Mouse (Mus musculus): ENCODE data around the gene Gm45234. TPM values are rescaled to one million over a fixed set of nuclear protein-coding genes. Genes with fewer than 3 reads are reported as not detected.

Gene Gm45234
- polyA plus RNA-seq, 1 experiment from 2014 or later = not detected

DNA sequence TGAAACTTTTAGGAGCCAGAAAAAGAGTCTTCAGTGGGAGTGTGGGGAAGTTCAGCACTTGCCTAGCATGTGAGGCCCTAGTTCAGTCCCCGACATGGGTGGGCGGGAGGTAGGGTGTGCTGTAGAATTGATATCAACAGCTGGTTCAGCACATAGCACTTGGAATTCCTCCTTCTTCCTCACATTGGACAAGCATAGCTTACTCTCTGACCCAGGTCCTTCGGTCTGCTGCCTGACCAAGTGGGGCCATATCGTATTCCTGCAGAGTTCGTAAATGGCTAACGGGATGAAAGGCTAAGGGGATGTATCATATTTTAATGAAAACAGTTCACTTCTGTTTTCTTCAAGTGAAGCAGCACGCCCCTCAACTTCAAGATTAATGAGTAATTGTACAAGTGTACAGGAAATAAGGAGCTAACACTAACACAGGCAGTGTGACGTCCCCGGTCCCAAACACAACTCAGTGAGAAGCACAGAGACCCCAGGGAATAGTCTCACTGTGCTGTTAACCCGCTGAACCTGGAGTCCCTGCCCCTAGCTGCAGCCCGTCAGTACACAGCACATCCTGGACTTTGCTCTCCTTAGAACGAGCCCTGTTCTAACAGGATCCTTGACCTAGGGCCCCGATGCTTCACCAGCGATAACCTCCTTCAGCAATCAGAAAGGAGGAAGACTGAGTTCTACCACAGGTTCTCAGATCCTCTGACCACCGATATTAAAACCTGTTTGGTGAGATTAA lies 62.4 kb downstream of the Gm45234 start:
- H3K9me3 ChIP-seq (ENCODE audit: control insufficient read depth, low read length) = no peaks in the 10 kb centered on the region
- DNase-seq (ENCODE audit: low spot score) = no peak
- 0 out of 2 replicates have a peak overlapping the region, but pooled peaks have one; percentile 2 for H3K27ac ChIP-seq (ENCODE audit: low read depth)
- no peak overlapping the region for H3K9ac ChIP-seq (ENCODE audit: low read length)
- H3K27me3 ChIP-seq (replicated peaks; ENCODE audit: control insufficient read depth, insufficient read depth, low read length) = no peaks in the 10 kb centered on the region
- 67% methylated on average over 15 of the region's 15 CpGs for WGBS
- peaks cover 10% of the 10 kb centered on the region for H3K4me1 ChIP-seq (replicated peaks; ENCODE audit: control insufficient read depth, insufficient read depth, low read length)
- no peak overlapping the region for H3K4me2 ChIP-seq (ENCODE audit: low read length)
- no peak overlapping the region for H3K4me3 ChIP-seq (ENCODE audit: low read depth, low read length)
- peak; percentile 38; the same call in 1 of the 2 replicates for ATAC-seq (replicated peaks; ENCODE audit: low FRiP score, low TSS enrichment, low read depth)
- H3K36me3 ChIP-seq (ENCODE audit: control insufficient read depth, insufficient read depth, low read length) = no peaks in the 10 kb centered on the region; the same call in 1 of the 2 replicates

DNA sequence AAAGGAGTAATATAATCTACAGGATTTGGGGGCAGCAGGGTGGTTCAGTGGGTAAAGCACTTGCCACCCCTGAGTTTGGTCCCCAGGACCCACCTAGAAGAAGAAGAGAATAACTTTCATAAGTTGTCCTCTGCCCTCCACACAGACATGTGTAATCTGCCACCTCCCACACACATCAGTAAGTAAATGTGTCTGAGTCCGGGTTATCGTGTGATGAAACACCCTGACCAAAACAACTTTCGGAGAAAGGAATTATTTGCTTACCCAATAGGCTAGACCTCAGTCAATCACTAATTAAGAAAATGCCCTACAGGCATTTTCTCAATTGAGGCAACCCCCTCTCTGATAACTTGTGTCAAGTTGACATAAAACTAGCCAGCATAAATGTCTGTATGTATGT lies 65.3 kb downstream of the Gm45234 start:
- Histone ChIP-seq H3K9me3 (ENCODE audit: control insufficient read depth, low read length) (no peaks in the 10 kb centered on the region), H3K27me3 (replicated peaks; ENCODE audit: control insufficient read depth, insufficient read depth, low read length) (no peaks in the 10 kb centered on the region), H3K4me3 (ENCODE audit: low read depth, low read length) (no peak overlapping the region), H3K27ac (ENCODE audit: low read depth) (no peak overlapping the region), H3K4me2 (ENCODE audit: low read length) (no peak overlapping the region), H3K4me1 (replicated peaks; ENCODE audit: control insufficient read depth, insufficient read depth, low read length) (peaks cover 10% of the 10 kb centered on the region), H3K36me3 (ENCODE audit: control insufficient read depth, insufficient read depth, low read length) (no peaks in the 10 kb centered on the region), H3K9ac (ENCODE audit: low read length) (no peak overlapping the region)
- WGBS = 95% methylated on average over 3 of the region's 3 CpGs
- DNase-seq (ENCODE audit: low spot score) (no peak), ATAC-seq (replicated peaks; ENCODE audit: low FRiP score, low TSS enrichment, low read depth) (no peak)

MicroRNAs within 50 kb of the gene (microRNA counts, 519-probe panel; counts per million panel counts)
- microRNA mmu-miR-141 = 3,807 counts per million, percentile 55 among the panel's probes with 10 or more counts
- 5,090 counts per million, percentile 88 among the panel's probes with 10 or more counts for microRNA mmu-miR-200c

Small RNAs within 50 kb of the gene (microRNA-seq; reads per million reads assigned to microRNA genes)
- gene Mir141 = 2,280 reads per million, percentile 85 among the genes with 10 or more reads in this experiment
- gene Mir200c = 13,027 reads per million, percentile 97 among the genes with 10 or more reads in this experiment

Other genes starting within 250 kb of the Gm45234 start
- gene C1ra, start 243.6 kb downstream of the Gm45234 start, polyA plus RNA-seq (2014; fragmentation: Nextera tagmentation; extraction: Ambion mirVana) = 1.7 and 1.8 TPM in 2 replicates
- 1.3 and 1.6 TPM in 2 replicates for gene C1s1, start 213.7 kb downstream of the Gm45234 start, polyA plus RNA-seq (2014; fragmentation: Nextera tagmentation; extraction: Ambion mirVana)
- not detected in 2 replicates for gene C1rb, start 185.7 kb downstream of the Gm45234 start, polyA plus RNA-seq (2014; fragmentation: Nextera tagmentation; extraction: Ambion mirVana)
- gene C1s2, start 119.9 kb downstream of the Gm45234 start, polyA plus RNA-seq (2014; fragmentation: Nextera tagmentation; extraction: Ambion mirVana) = not detected in 2 replicates
- 75.5 and 79.8 TPM in 2 replicates for gene Lpcat3, start 93.0 kb downstream of the Gm45234 start, polyA plus RNA-seq (2014; fragmentation: Nextera tagmentation; extraction: Ambion mirVana)
- gene Emg1, start 43.8 kb downstream of the Gm45234 start, polyA plus RNA-seq (2014; fragmentation: Nextera tagmentation; extraction: Ambion mirVana) = 248 and 249 TPM in 2 replicates
- 414 and 436 TPM in 2 replicates for gene Phb2, start 43.7 kb downstream of the Gm45234 start, polyA plus RNA-seq (2014; fragmentation: Nextera tagmentation; extraction: Ambion mirVana)
- 11.7 and 14.1 TPM in 2 replicates for gene Ptpn6, start 17.3 kb downstream of the Gm45234 start, polyA plus RNA-seq (2014; fragmentation: Nextera tagmentation; extraction: Ambion mirVana)
- gene Grcc10, start 14.6 kb downstream of the Gm45234 start, polyA plus RNA-seq (2014; fragmentation: Nextera tagmentation; extraction: Ambion mirVana) = 440 and 466 TPM in 2 replicates
- gene Atn1, start 503 bp upstream of the Gm45234 start, polyA plus RNA-seq (2014; fragmentation: Nextera tagmentation; extraction: Ambion mirVana) = 12.1 TPM in 2 replicates
- 7.6 and 8.0 TPM in 2 replicates for gene Eno2, start 13.7 kb upstream of the Gm45234 start, polyA plus RNA-seq (2014; fragmentation: Nextera tagmentation; extraction: Ambion mirVana)
- gene Lrrc23, start 23.7 kb upstream of the Gm45234 start, polyA plus RNA-seq (2014; fragmentation: Nextera tagmentation; extraction: Ambion mirVana) = 0.45 and 0.47 TPM in 2 replicates
- gene Spsb2, start 52.6 kb upstream of the Gm45234 start, polyA plus RNA-seq (2014; fragmentation: Nextera tagmentation; extraction: Ambion mirVana) = 7.3 and 7.4 TPM in 2 replicates
- gene Tpi1, start 58.3 kb upstream of the Gm45234 start, polyA plus RNA-seq (2014; fragmentation: Nextera tagmentation; extraction: Ambion mirVana) = 1,059 and 1,108 TPM in 2 replicates
- gene Usp5, start 73.5 kb upstream of the Gm45234 start, polyA plus RNA-seq (2014; fragmentation: Nextera tagmentation; extraction: Ambion mirVana) = 126 and 127 TPM in 2 replicates
- gene Cdca3, start 73.5 kb upstream of the Gm45234 start, polyA plus RNA-seq (2014; fragmentation: Nextera tagmentation; extraction: Ambion mirVana) = 178 and 183 TPM in 2 replicates
- 2.7 TPM in 2 replicates for gene Gnb3, start 84.3 kb upstream of the Gm45234 start, polyA plus RNA-seq (2014; fragmentation: Nextera tagmentation; extraction: Ambion mirVana)
- gene P3h3, start 101.7 kb upstream of the Gm45234 start, polyA plus RNA-seq (2014; fragmentation: Nextera tagmentation; extraction: Ambion mirVana) = 28.1 and 28.8 TPM in 2 replicates
- gene Gpr162, start 108.0 kb upstream of the Gm45234 start, polyA plus RNA-seq (2014; fragmentation: Nextera tagmentation; extraction: Ambion mirVana) = 0.65 and 1.2 TPM in 2 replicates
- gene Cd4, start 132.2 kb upstream of the Gm45234 start, polyA plus RNA-seq (2014; fragmentation: Nextera tagmentation; extraction: Ambion mirVana) = 0.28 and 0.37 TPM in 2 replicates
- 1.8 and 2.1 TPM in 2 replicates for gene Lag3, start 155.7 kb upstream of the Gm45234 start, polyA plus RNA-seq (2014; fragmentation: Nextera tagmentation; extraction: Ambion mirVana)
- 232 and 257 TPM in 2 replicates for gene Ptms, start 164.1 kb upstream of the Gm45234 start, polyA plus RNA-seq (2014; fragmentation: Nextera tagmentation; extraction: Ambion mirVana)
- gene Mlf2, start 175.4 kb upstream of the Gm45234 start, polyA plus RNA-seq (2014; fragmentation: Nextera tagmentation; extraction: Ambion mirVana) = 352 and 357 TPM in 2 replicates
- 155 and 159 TPM in 2 replicates for gene Cops7a, start 209.5 kb upstream of the Gm45234 start, polyA plus RNA-seq (2014; fragmentation: Nextera tagmentation; extraction: Ambion mirVana)
- gene Pianp, start 240.7 kb upstream of the Gm45234 start, polyA plus RNA-seq (2014; fragmentation: Nextera tagmentation; extraction: Ambion mirVana) = 0.85 and 1.2 TPM in 2 replicates